ENCODE assay signal across 23 mouse cellular contexts in genomic region chr11:24341650-24342049, GRCm38 (mm10).
"Had no signal": no experiment of that assay in that cellular context is flagged by ENCODE, and none has a peak within 500 bp of the region (broad histone marks: within the 10 kb centered on the region; RNA-seq: fewer than 3 reads in every experiment).

No protein-coding gene starts in this region.

- H3K4me3 ChIP-seq: gastrocnemius, adult 2 months; heart, adult 2 months; heart, embryonic 13.5 days; heart, embryonic 15.5 days; hindbrain, embryonic 10.5 days; hindbrain, embryonic 12.5 days; intestine, embryonic 15.5 days; layer of hippocampus, adult 2 months; left cerebral cortex, adult 2 months; limb, embryonic 10.5 days; limb, embryonic 12.5 days; liver, embryonic 13.5 days; liver, embryonic 15.5 days had no signal

- H3K9ac ChIP-seq: heart, embryonic 13.5 days; heart, embryonic 15.5 days; hindbrain, embryonic 12.5 days; hindbrain, embryonic 14.5 days; intestine, embryonic 15.5 days; limb, embryonic 12.5 days; liver, embryonic 13.5 days; liver, embryonic 15.5 days had no signal

- H3K9me3 ChIP-seq: heart, embryonic 13.5 days; heart, embryonic 15.5 days; hindbrain, embryonic 10.5 days; hindbrain, embryonic 12.5 days; intestine, embryonic 15.5 days; limb, embryonic 10.5 days; limb, embryonic 12.5 days; liver, embryonic 13.5 days; liver, embryonic 15.5 days had no signal

- DNase-seq: gastrocnemius, adult 2 months; gastrocnemius, postnatal 10 days; gastrocnemius, postnatal 25 days; heart, adult 2 months; heart, postnatal 14 days; heart, postnatal 4 days; kidney, adult 18-20 months; kidney, adult 8-10 months; kidney, postnatal 10 days; kidney, postnatal 25 days; kidney, postnatal 4 days; liver, embryonic 13.5 days had no signal

- H3K27me3 ChIP-seq: heart, embryonic 13.5 days; heart, embryonic 15.5 days; hindbrain, embryonic 12.5 days; intestine, embryonic 15.5 days; limb, embryonic 12.5 days; liver, embryonic 13.5 days; liver, embryonic 15.5 days had no signal

- H3K36me3 ChIP-seq: heart, embryonic 13.5 days; heart, embryonic 15.5 days; hindbrain, embryonic 10.5 days; hindbrain, embryonic 12.5 days; intestine, embryonic 15.5 days; limb, embryonic 10.5 days; limb, embryonic 12.5 days; liver, embryonic 13.5 days; liver, embryonic 15.5 days had no signal

- H3K27ac ChIP-seq: gastrocnemius, adult 2 months; heart, adult 2 months; heart, embryonic 13.5 days; heart, embryonic 15.5 days; hindbrain, embryonic 10.5 days; hindbrain, embryonic 12.5 days; hindbrain, embryonic 14.5 days; intestine, embryonic 15.5 days; layer of hippocampus, adult 2 months; left cerebral cortex, adult 2 months; limb, embryonic 10.5 days; limb, embryonic 12.5 days; liver, embryonic 13.5 days; liver, embryonic 15.5 days had no signal

- H3K4me1 ChIP-seq: heart, embryonic 13.5 days; heart, embryonic 15.5 days; intestine, embryonic 15.5 days; liver, embryonic 13.5 days; liver, embryonic 15.5 days had no signal
